In the genomic region with DNA sequence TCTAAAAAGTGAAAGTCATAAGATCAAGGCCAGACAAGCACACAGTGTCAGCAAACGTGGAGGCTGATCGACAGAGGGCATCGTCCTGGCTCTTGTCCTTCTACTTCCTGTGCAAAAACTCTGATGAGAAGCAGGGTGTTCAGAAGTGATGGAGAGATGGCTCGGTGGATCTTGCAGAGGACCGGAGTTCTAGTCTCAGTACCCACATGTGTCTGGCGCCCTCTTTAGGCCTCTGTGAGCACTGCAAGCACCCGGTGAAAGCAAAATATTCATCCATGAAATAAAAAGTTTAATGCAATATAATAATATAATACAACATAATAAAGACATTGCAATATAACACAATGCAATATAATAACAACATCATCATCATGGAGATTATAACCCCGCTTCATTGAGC, we compare ENCODE assay signal across 8 mouse cellular contexts. TPM values are rescaled to one million over a fixed set of nuclear protein-coding genes. Genes with fewer than 3 reads are reported as not detected.
DNase-seq lines count a peak whose midpoint lies in the region; TF ChIP-seq lines count a peak whose summit lies in the region.

No protein-coding gene starts in this region.

- peak; percentile 79 for TF ChIP-seq CTCF in layer of hippocampus, adult 2 months (conservative IDR thresholded peaks at IDR 0.05)

- H3K27ac ChIP-seq in layer of hippocampus, adult 2 months, result no peak overlapping the region

- DNase-seq in layer of hippocampus, adult 2 months (ENCODE audit: low spot score in 2 of 2), result no peak
- DNase-seq in layer of hippocampus, postnatal 14 days (ENCODE audit: low spot score in 2 of 2), result no peak
- DNase-seq in thymus, postnatal 4 days, result peak; percentile 22
- no peak for DNase-seq in thymus, postnatal 25 days
- peak; percentile 53 to 66 for DNase-seq in cerebellum, postnatal 36 days
- no peak for DNase-seq in c-Kit-positive CD71-positive TER-119-positive erythroid progenitor cells, embryonic 14.5 days (ENCODE audit: low spot score)
- no peak for DNase-seq in adrenal gland, postnatal 4 days (ENCODE audit: low spot score in 2 of 2)
- no peak for DNase-seq in thymus, adult 18-20 months

- H3K4me3 ChIP-seq in layer of hippocampus, adult 2 months, result no peak overlapping the region

RNA-seq across cellular contexts. Expression of gene Glt1d1, which starts 54.6 kb away (rescaled TPM):
- 10 to 100 TPM; 24.7 to 28.6 TPM for total RNA-seq in layer of hippocampus, adult 2 months (2021)
- 10 to 100 TPM; 23.8 to 26.7 TPM for total RNA-seq in layer of hippocampus, postnatal 14 days (2021)
- total RNA-seq in adrenal gland, postnatal 4 days (2021), result 1 to 10 TPM; 1.9 to 3.2 TPM

RNA-seq across cellular contexts. Expression of gene Slc15a4, which starts 55.3 kb away (rescaled TPM):
- 10 to 100 TPM; 24.0 to 26.4 TPM for total RNA-seq in layer of hippocampus, adult 2 months (2021)
- 10 to 100 TPM; 30.6 to 33.7 TPM for total RNA-seq in layer of hippocampus, postnatal 14 days (2021)
- 10 to 100 TPM; 19.6 to 27.1 TPM for total RNA-seq in adrenal gland, postnatal 4 days (2021)

Comparison
In these comparisons a context has a peak if more than half of its experiments do, and no peak if none do; other contexts are left out.
1. DNase-seq: peak in thymus, postnatal 4 days (single experiment) and cerebellum, postnatal 36 days (2 of 2); none in layer of hippocampus, adult 2 months (0 of 2), layer of hippocampus, postnatal 14 days (0 of 2), thymus, postnatal 25 days (single experiment), c-Kit-positive CD71-positive TER-119-positive erythroid progenitor cells, embryonic 14.5 days (single experiment), adrenal gland, postnatal 4 days (0 of 2) and thymus, adult 18-20 months (0 of 2).
2. RNA of gene Glt1d1, which starts 54.6 kb away (total RNA-seq): 24.7 to 28.6 TPM in layer of hippocampus, adult 2 months and 23.8 to 26.7 TPM in layer of hippocampus, postnatal 14 days; 1.9 to 3.2 TPM in adrenal gland, postnatal 4 days; every median in the first group is over 4 times any median in the second.